Mouse (Mus musculus): Measurements from ENCODE around the gene Prph2. TPM values are rescaled to one million over a fixed set of nuclear protein-coding genes. Genes with fewer than 3 reads are reported as not detected.

Prph2 gene
- polyA plus RNA-seq, 1 experiment from 2014 or later = not detected

- Histone ChIP-seq H3K27me3 (replicated peaks; ENCODE audit: control insufficient read depth, insufficient read depth, low read length) (no peaks in the 10 kb centered on the region), H3K36me3 (ENCODE audit: control insufficient read depth, insufficient read depth, low read length) (peaks cover 100% of the 10 kb centered on the region), H3K9ac (ENCODE audit: low read depth, low read length) (no peak overlapping the region), H3K4me2 (ENCODE audit: low read depth, low read length) (no peak overlapping the region), H3K4me3 (ENCODE audit: low read depth, low read length) (no peak overlapping the region), H3K9me3 (ENCODE audit: control insufficient read depth, low read length) (no peaks in the 10 kb centered on the region), H3K27ac (replicated peaks; ENCODE audit: low read depth, low read length) (no peak overlapping the region), H3K4me1 (ENCODE audit: control insufficient read depth, insufficient read depth, low read length) (no peaks in the 10 kb centered on the region)
- DNase-seq (ENCODE audit: low spot score) (no peak), ATAC-seq (ENCODE audit: low read depth) (no peak)
- 77% methylated on average over 3 of the region's 3 CpGs for WGBS
These were observed 51.9 kb downstream of the Prph2 start for GRCm38 (mm10) chr17:46962153-46962552.

- H3K9me3 ChIP-seq (ENCODE audit: control insufficient read depth, low read length) = no peaks in the 10 kb centered on the region
- no peak overlapping the region for H3K4me3 ChIP-seq (ENCODE audit: low read depth, low read length)
- H3K36me3 ChIP-seq (ENCODE audit: control insufficient read depth, insufficient read depth, low read length) = peaks cover 100% of the 10 kb centered on the region
- H3K4me1 ChIP-seq (ENCODE audit: control insufficient read depth, insufficient read depth, low read length) = no peaks in the 10 kb centered on the region
- no peak overlapping the region for H3K27ac ChIP-seq (replicated peaks; ENCODE audit: low read depth, low read length)
- 88% methylated on average over 13 of the region's 13 CpGs for WGBS
- ATAC-seq (ENCODE audit: low read depth) (no peak), DNase-seq (ENCODE audit: low spot score) (no peak)
- H3K4me2 ChIP-seq (ENCODE audit: low read depth, low read length) = no peak overlapping the region
- no peaks in the 10 kb centered on the region for H3K27me3 ChIP-seq (replicated peaks; ENCODE audit: control insufficient read depth, insufficient read depth, low read length)
- no peak overlapping the region for H3K9ac ChIP-seq (ENCODE audit: low read depth, low read length)
These were observed 52.9 kb downstream of the Prph2 start for GRCm38 (mm10) chr17:46963186-46963585.

DNA sequence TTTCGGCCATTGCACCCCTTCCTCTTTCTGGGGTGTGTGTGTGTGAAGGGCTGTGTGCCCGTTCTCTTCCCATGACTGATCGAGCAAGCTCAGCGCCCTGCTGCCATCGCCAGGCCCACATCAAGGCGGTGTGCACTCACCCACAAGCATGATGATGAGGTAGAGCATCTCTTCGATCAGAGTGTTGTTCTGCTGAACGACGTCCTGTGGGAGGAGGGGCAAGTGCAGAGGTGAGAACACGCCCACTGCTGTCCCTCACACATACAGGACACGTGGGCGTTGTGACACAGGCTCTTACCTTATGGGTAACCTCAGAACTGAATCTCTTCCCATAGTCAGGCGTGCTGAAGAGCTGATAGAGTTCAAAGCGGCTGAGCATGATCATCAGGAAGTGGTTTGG, 56.6 kb downstream of the Prph2 start:
- no peak overlapping the region for H3K4me2 ChIP-seq (ENCODE audit: low read depth, low read length)
- no peak overlapping the region for H3K9ac ChIP-seq (ENCODE audit: low read depth, low read length)
- WGBS = 87% methylated on average over 14 of the region's 14 CpGs
- no peak for DNase-seq (ENCODE audit: low spot score)
- no peaks in the 10 kb centered on the region for H3K9me3 ChIP-seq (ENCODE audit: control insufficient read depth, low read length)
- no peak overlapping the region for H3K4me3 ChIP-seq (ENCODE audit: low read depth, low read length)
- H3K27me3 ChIP-seq (replicated peaks; ENCODE audit: control insufficient read depth, insufficient read depth, low read length) = no peaks in the 10 kb centered on the region
- no peak for ATAC-seq (ENCODE audit: low read depth)
- H3K36me3 ChIP-seq (ENCODE audit: control insufficient read depth, insufficient read depth, low read length) = peaks cover 100% of the 10 kb centered on the region
- H3K4me1 ChIP-seq (ENCODE audit: control insufficient read depth, insufficient read depth, low read length) = no peaks in the 10 kb centered on the region
- no peak overlapping the region for H3K27ac ChIP-seq (replicated peaks; ENCODE audit: low read depth, low read length)

- Histone ChIP-seq H3K9ac (ENCODE audit: low read depth, low read length) (no peak overlapping the region), H3K36me3 (ENCODE audit: control insufficient read depth, insufficient read depth, low read length) (peaks cover 98% of the 10 kb centered on the region), H3K4me1 (ENCODE audit: control insufficient read depth, insufficient read depth, low read length) (no peaks in the 10 kb centered on the region), H3K4me2 (ENCODE audit: low read depth, low read length) (no peak overlapping the region), H3K9me3 (ENCODE audit: control insufficient read depth, low read length) (no peaks in the 10 kb centered on the region), H3K27ac (replicated peaks; ENCODE audit: low read depth, low read length) (no peak overlapping the region), H3K4me3 (ENCODE audit: low read depth, low read length) (no peak overlapping the region), H3K27me3 (replicated peaks; ENCODE audit: control insufficient read depth, insufficient read depth, low read length) (no peaks in the 10 kb centered on the region)
- no peak for ATAC-seq (ENCODE audit: low read depth)
- DNase-seq (ENCODE audit: low spot score) = no peak
- WGBS = 95% methylated on average over 7 of the region's 7 CpGs
These were observed 62.3 kb downstream of the Prph2 start for GRCm38 (mm10) chr17:46972603-46973002.

Other genes starting within 250 kb of the Prph2 start
- gene Rrp36, start 236.1 kb upstream of the Prph2 start, polyA plus RNA-seq (2014; fragmentation: Nextera tagmentation; extraction: Ambion mirVana) = 34.5 and 41.9 TPM in 2 replicates
- 132 and 143 TPM in 2 replicates for gene Mea1, start 231.7 kb upstream of the Prph2 start, polyA plus RNA-seq (2014; fragmentation: Nextera tagmentation; extraction: Ambion mirVana)
- gene Klhdc3, start 229.5 kb upstream of the Prph2 start, polyA plus RNA-seq (2014; fragmentation: Nextera tagmentation; extraction: Ambion mirVana) = 113 and 133 TPM in 2 replicates
- gene Ppp2r5d, start 205.3 kb upstream of the Prph2 start, polyA plus RNA-seq (2014; fragmentation: Nextera tagmentation; extraction: Ambion mirVana) = 79.5 and 87.5 TPM in 2 replicates
- 22.2 and 26.7 TPM in 2 replicates for gene Pex6, start 199.0 kb upstream of the Prph2 start, polyA plus RNA-seq (2014; fragmentation: Nextera tagmentation; extraction: Ambion mirVana)
- gene Gnmt, start 181.3 kb upstream of the Prph2 start, polyA plus RNA-seq (2014; fragmentation: Nextera tagmentation; extraction: Ambion mirVana) = 1.2 and 1.6 TPM in 2 replicates
- gene Cnpy3, start 158.2 kb upstream of the Prph2 start, polyA plus RNA-seq (2014; fragmentation: Nextera tagmentation; extraction: Ambion mirVana) = 62.6 and 68.5 TPM in 2 replicates
- gene Ptcra, start 146.7 kb upstream of the Prph2 start, polyA plus RNA-seq (2014; fragmentation: Nextera tagmentation; extraction: Ambion mirVana) = 0.21 and 0.31 TPM in 2 replicates
- 86.2 and 92.3 TPM in 2 replicates for gene 2310039H08Rik, start 137.8 kb upstream of the Prph2 start, polyA plus RNA-seq (2014; fragmentation: Nextera tagmentation; extraction: Ambion mirVana)
- 124 and 126 TPM in 2 replicates for gene Rpl7l1, start 127.8 kb upstream of the Prph2 start, polyA plus RNA-seq (2014; fragmentation: Nextera tagmentation; extraction: Ambion mirVana)
- gene Bicral, start 52.0 kb upstream of the Prph2 start, polyA plus RNA-seq (2014; fragmentation: Nextera tagmentation; extraction: Ambion mirVana) = 5.3 and 5.7 TPM in 2 replicates
- 55.0 and 63.3 TPM in 2 replicates for gene Tbcc, start 19.8 kb upstream of the Prph2 start, polyA plus RNA-seq (2014; fragmentation: Nextera tagmentation; extraction: Ambion mirVana)
- 21.9 and 23.8 TPM in 2 replicates for gene Ubr2, start 100.1 kb downstream of the Prph2 start, polyA plus RNA-seq (2014; fragmentation: Nextera tagmentation; extraction: Ambion mirVana)

Data from embryonic facial prominence, embryonic 14.5 days (tissue).